Mouse (Mus musculus) midbrain, embryonic 16.5 days (tissue): Measurements from ENCODE around the gene Hcn3. TPM values are rescaled to one million over a fixed set of nuclear protein-coding genes. Genes with fewer than 3 reads are reported as not detected.

ENCODE experiments used
- ATAC-seq: fragments of 200-750 bp; cut with Nextera tagmentation; 2 replicates; pipeline ENCODE4 v1.8.0; 2017; ENCODE audit warnings: moderate TSS enrichment
- H3K27ac ChIP-seq: fragments of 300-500 bp; sonication (generic); 2 replicates; pipeline ENCODE4 v1.5.1; 2014; ENCODE audit warnings: mild to moderate bottlenecking, low read length, mixed read lengths
- H3K27me3 ChIP-seq: fragments of 300-500 bp; sonication (generic); 2 replicates; pipeline ENCODE4 v1.6.1; 2014; ENCODE audit warnings: low read depth, low read length, mixed read lengths; ENCODE audit not compliant: control insufficient read depth, insufficient read depth
- H3K36me3 ChIP-seq: fragments of 300-500 bp; sonication (generic); 2 replicates; pipeline ENCODE4 v1.6.1; 2014; ENCODE audit warnings: mild to moderate bottlenecking, low read length, moderate library complexity, mixed read lengths; ENCODE audit not compliant: control insufficient read depth, insufficient read depth
- H3K4me1 ChIP-seq: fragments of 300-500 bp; sonication (generic); 2 replicates; pipeline ENCODE4 v1.6.1; 2014; ENCODE audit warnings: mild to moderate bottlenecking, low read length, mixed read lengths; ENCODE audit not compliant: control insufficient read depth, insufficient read depth
- H3K4me2 ChIP-seq: fragments of 300-500 bp; sonication (generic); 2 replicates; pipeline ENCODE4 v1.6.1; 2014; ENCODE audit warnings: mild to moderate bottlenecking, low read length, mixed read lengths
- H3K4me3 ChIP-seq: fragments of 300-500 bp; sonication (generic); 2 replicates; pipeline ENCODE4 v1.5.1; 2014; ENCODE audit warnings: low read depth, mild to moderate bottlenecking, low read length, moderate library complexity, mixed read lengths
- H3K9ac ChIP-seq: fragments of 300-500 bp; sonication (generic); 2 replicates; pipeline ENCODE4 v1.6.1; 2014; ENCODE audit warnings: low read depth, low read length, mixed read lengths
- H3K9me3 ChIP-seq: fragments of 300-500 bp; sonication (generic); replicated peaks from 2 replicates; pipeline ENCODE4 v1.6.1; 2014; ENCODE audit warnings: mild to moderate bottlenecking, low read length, mixed read lengths; ENCODE audit not compliant: control insufficient read depth, poor library complexity, severe bottlenecking
- WGBS: fragments of 180-500 bp; shearing (Covaris S2); extraction: QIAGEN DNeasy Blood & Tissue Kit; methylation state at CpG from one replicate; pipeline ENCODE4 v1.1.7; 2014; 5-methylcytosine and 5-hydroxymethylcytosine counted together
- polyA plus RNA-seq: library from polyadenylated mRNA; unstranded; fragments of >200 nt; fragmentation: Nextera tagmentation; extraction: Ambion mirVana; gene quantifications from 2 replicates; pipeline ENCODE4 v1.2.1, GENCODE M21; 2015

The Hcn3 gene
- 59.1 and 65.9 TPM in 2 replicates for polyA plus RNA-seq

DNA sequence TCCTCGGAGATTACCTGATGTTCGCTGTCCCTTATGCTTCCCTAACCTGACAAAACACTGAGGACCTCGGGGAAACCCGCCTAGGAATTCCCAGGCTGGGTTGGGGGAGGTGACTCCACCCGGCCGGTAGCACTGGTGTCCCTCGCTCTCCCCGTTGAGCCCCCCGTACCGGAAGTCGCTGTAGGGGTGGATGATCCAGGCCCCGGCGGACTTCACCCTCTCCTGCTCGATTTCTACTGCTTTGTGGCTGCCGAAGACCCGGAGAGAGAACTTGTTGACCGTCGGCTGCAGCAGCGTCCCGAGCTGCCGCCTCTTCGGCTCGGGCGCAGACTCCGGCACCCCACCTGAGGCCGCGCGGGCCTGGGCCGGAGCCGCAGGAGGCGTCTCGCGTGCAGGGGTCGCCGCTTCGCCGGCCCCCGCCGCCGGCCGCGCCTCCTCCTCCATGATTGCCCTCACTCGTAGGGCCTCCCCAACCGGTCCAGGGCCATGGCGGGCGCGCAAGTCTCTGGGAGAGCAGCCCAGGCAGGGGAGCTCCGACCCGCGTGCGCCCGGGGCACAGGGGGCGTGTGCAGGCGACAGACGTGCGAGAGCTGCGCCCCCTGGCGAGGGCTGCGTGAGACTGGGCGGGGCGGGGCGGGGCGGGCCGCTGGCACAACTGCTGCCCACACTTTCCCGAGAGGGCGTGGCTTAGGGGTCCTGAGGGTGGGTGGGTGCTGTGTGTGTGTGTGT lies at the start of gene Hcn3:
Gene Hcn3 (minus strand): TSS at position 581 of the 729 bp plus-strand sequence.
- no peaks in the 10 kb centered on the region for H3K27me3 ChIP-seq
- H3K4me1 ChIP-seq = peaks cover 22% of the 10 kb centered on the region
- peak; percentile 83 for ATAC-seq
- H3K4me2 ChIP-seq = peak within 1 kb of the TSS; percentile 80
- peak within 1 kb of the TSS; percentile 87 for H3K9ac ChIP-seq
- H3K36me3 ChIP-seq = no peaks in the 10 kb centered on the region
- H3K27ac ChIP-seq = peak within 1 kb of the TSS; percentile 76
- no peaks in the 10 kb centered on the region for H3K9me3 ChIP-seq
- under 1% methylated on average over 64 of the region's 66 CpGs for WGBS
- H3K4me3 ChIP-seq = peak within 1 kb of the TSS; percentile 92

DNA sequence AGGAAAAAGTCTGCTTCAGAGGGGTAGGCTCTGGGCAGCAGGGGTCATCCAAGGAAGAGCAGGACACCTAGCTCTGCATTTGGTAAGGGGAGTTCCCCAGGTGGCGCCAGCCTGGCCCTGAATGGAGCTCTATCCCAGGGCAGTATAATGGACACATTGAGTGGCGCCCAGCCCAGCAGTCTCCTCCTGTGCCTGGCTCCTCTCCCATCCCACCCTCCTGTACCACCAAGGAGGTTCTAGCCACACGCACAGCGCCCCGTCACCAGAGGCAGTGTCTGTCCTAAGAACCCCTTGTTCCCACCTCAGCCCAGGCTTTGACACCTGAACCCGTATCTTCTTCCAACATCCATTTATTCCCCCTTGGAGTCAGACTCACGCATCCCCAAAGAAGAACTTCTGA lies 49.7 kb upstream of the Hcn3 start:
- Histone ChIP-seq H3K9ac (no peak overlapping the region), H3K4me2 (no peak overlapping the region), H3K36me3 (peaks cover 35% of the 10 kb centered on the region), H3K27me3 (no peaks in the 10 kb centered on the region), H3K9me3 (no peaks in the 10 kb centered on the region), H3K27ac (no peak overlapping the region), H3K4me3 (no peak overlapping the region), H3K4me1 (peaks cover 8% of the 10 kb centered on the region)
- 89% methylated on average over 7 of the region's 7 CpGs for WGBS
- ATAC-seq = no peak

DNA sequence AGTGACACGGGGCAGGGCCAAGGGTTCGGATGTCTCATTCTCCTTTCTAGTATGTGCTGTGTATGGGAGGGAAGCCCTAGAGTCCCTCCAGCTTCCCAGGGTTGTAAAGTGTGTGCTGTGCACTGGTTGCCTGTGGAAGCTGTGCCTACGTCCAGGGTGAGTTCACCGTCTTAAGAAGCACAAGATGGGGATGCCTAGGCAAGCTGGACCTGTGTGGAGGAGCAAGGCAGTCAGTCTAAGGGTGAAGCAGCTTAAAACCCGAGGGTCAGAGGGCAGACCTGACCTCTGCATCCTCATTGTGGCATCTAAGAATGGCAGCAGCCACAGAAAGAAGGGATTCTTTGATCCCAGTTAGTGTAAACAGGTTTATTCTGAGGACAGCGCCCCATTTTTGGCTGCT lies 48.7 kb upstream of the Hcn3 start:
- 87% methylated on average over 6 of the region's 6 CpGs for WGBS
- H3K9me3 ChIP-seq = no peaks in the 10 kb centered on the region
- H3K4me1 ChIP-seq = peaks cover 7% of the 10 kb centered on the region
- H3K4me2 ChIP-seq = no peak overlapping the region
- no peaks in the 10 kb centered on the region for H3K27me3 ChIP-seq
- no peak overlapping the region for H3K27ac ChIP-seq
- no peak overlapping the region for H3K9ac ChIP-seq
- no peak for ATAC-seq
- no peak overlapping the region for H3K4me3 ChIP-seq
- H3K36me3 ChIP-seq = peaks cover 39% of the 10 kb centered on the region

DNA sequence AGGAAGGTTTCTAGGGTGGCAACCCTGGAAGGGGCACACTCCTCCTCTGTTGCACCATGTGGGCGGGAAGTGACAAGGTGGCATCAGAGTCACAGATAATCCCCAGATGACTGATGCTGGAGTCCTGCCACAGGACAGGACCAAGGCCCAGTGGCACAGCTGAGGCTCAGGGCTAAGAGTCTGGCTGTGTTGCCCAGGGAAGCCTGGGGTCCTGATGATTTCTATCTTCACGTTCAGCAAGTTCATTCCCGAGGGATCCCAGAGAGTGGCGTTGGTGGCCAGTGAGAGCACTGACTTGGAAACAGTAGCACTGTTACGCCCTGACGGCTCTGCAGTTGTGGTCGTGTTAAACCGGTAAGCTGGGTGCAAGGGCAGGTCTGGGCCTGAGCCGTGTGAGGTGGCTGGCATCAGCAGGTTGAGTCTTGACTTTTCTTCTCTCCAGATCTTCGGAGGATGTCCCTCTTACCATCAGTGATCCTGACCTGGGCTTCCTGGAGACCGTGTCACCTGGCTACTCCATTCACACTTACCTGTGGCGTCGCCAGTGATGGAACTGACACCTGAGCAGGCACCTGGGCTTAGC lies 48.2 kb upstream of the Hcn3 start:
- H3K27me3 ChIP-seq = no peaks in the 10 kb centered on the region
- H3K4me2 ChIP-seq = no peak overlapping the region
- 93% methylated on average over 13 of the region's 13 CpGs for WGBS
- H3K9ac ChIP-seq = no peak overlapping the region
- no peak overlapping the region for H3K27ac ChIP-seq
- no peak overlapping the region for H3K4me3 ChIP-seq
- no peaks in the 10 kb centered on the region for H3K9me3 ChIP-seq
- no peak for ATAC-seq
- peaks cover 10% of the 10 kb centered on the region for H3K4me1 ChIP-seq
- H3K36me3 ChIP-seq = peaks cover 39% of the 10 kb centered on the region

DNA sequence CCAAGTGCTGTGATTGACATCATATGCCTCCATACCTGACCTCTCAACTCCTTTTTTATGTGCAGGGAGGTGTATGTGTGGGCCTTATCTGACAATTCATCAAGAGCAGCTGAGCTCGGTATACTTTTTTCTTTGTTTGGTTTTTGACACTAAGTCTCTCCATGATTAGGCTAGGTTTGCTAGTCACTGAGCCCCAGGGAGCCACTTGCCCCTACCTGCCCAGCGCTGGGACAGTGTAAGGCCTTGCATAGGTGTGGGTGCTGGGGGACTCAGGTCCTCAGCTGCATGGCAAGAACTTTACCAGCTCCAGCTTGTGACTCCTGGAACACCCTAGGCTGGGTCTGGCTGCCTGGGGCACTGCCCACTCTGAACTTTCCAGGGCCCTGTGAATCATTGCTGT lies 46.7 kb upstream of the Hcn3 start:
- Histone ChIP-seq H3K4me2 (no peak overlapping the region), H3K36me3 (peaks cover 39% of the 10 kb centered on the region)

DNA sequence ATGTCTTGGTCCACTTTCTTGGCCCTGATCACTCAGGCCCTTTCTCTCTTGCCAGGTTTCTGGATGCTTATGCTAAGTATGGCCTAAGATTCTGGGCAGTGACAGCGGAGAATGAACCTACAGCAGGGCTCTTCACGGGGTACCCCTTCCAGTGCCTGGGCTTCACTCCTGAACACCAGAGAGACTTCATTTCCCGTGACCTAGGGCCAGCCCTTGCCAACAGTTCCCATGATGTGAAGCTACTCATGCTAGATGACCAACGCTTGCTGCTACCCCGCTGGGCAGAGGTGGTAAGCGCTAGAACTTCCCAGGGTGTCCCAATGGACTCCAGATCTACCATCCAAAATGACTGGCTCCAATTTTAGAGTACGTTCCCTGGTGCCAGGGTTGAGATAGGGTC lies 46.1 kb upstream of the Hcn3 start:
- H3K9ac ChIP-seq = no peak overlapping the region
- H3K9me3 ChIP-seq = no peaks in the 10 kb centered on the region
- H3K27me3 ChIP-seq = no peaks in the 10 kb centered on the region
- peaks cover 5% of the 10 kb centered on the region for H3K4me1 ChIP-seq
- H3K4me3 ChIP-seq = no peak overlapping the region
- no peak for ATAC-seq
- no peak overlapping the region for H3K27ac ChIP-seq
- WGBS = 92% methylated on average over 7 of the region's 7 CpGs
- no peak overlapping the region for H3K4me2 ChIP-seq
- peaks cover 39% of the 10 kb centered on the region for H3K36me3 ChIP-seq

More for the DNA sequence above, 46.7 kb upstream of the Hcn3 start:
- Histone ChIP-seq H3K4me3 (no peak overlapping the region), H3K9ac (no peak overlapping the region), H3K27me3 (no peaks in the 10 kb centered on the region), H3K27ac (no peak overlapping the region), H3K4me1 (peaks cover 5% of the 10 kb centered on the region), H3K9me3 (no peaks in the 10 kb centered on the region)
- 93% methylated on average over 2 of the region's 2 CpGs for WGBS
- ATAC-seq = no peak

DNA sequence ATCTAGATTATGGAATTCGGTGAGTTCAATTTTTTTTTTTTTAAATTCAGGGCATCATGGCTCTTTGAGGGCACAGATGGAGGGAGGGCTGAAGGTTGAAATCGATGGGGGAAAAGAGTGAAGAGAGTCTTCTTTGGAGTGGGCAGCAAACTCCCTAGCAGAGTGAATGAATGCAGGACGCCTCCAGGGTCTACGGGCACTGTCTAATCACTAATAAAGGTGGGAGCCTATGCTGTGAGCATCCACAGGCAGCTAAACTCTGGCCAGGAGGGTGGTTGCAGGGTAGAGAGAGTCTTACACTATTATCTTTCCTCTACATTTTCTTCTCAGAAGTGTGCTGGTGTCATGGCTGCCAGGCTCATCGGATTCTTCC lies 43.1 kb upstream of the Hcn3 start:
- no peaks in the 10 kb centered on the region for H3K9me3 ChIP-seq
- peak overlapping the region; percentile 67 for H3K27ac ChIP-seq
- peak overlapping the region; percentile 87 for H3K4me2 ChIP-seq
- H3K9ac ChIP-seq = peak overlapping the region; percentile 73
- peaks cover 25% of the 10 kb centered on the region for H3K36me3 ChIP-seq
- peak; percentile 55; the same call in 1 of the 2 replicates for ATAC-seq
- peaks cover 5% of the 10 kb centered on the region for H3K4me1 ChIP-seq
- WGBS = 42% methylated on average over 5 of the region's 5 CpGs
- peak overlapping the region; percentile 64 for H3K4me3 ChIP-seq
- H3K27me3 ChIP-seq = no peaks in the 10 kb centered on the region

DNA sequence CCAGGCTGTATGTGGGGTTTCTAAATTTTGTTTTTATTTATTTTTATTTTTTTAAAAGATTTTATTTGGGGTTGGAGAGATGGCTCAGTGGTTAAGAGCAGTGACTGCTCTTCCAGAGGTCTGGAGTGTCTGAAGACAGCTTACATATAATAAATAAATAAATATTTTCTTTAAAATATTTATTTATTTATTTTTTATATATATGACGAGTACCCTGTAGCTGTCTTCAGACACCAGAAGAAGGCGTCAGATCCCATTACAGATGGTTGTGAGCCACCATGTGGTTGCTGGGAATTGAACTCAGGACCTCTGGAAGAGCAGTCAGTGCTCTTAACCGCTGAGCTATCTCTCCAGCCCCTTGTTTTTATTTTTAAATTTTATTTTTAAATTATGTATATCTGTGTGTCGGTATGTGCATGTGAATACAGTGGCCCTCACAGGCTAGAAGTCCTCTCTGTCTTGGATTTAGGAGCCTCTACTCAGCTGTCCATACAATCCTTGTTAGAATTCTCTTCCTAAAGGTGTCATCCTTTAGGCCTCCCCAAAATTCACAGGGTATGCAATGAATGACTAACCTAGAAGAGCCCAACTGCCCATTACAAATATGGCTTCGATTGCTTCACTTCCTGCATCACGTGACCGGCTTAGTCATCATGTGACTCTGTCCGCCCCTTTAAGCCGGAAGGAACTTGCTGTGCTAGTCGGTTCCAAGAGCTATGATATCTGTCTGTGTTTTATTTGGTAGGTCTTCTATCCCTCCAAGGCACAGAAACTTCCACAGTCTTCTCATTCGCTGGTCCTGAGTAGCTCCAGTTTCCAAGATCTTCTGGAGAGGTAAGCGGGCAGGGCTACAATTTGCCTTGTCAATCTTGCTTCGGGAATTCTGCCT lies 42.5 kb upstream of the Hcn3 start, which contains the start of gene Gba:
Gene Gba (plus strand): TSS at position 676 of the 889 bp plus-strand sequence.
- ATAC-seq = peak; percentile 83
- H3K9ac ChIP-seq = peak within 1 kb of the TSS; percentile 73
- H3K4me3 ChIP-seq = peak within 1 kb of the TSS; percentile 64
- H3K4me2 ChIP-seq = peak within 1 kb of the TSS; percentile 87
- H3K4me1 ChIP-seq = peaks cover 5% of the 10 kb centered on the region
- peak within 1 kb of the TSS; percentile 73 for H3K27ac ChIP-seq
- 26% methylated on average over 13 of the region's 13 CpGs for WGBS
- H3K9me3 ChIP-seq = no peaks in the 10 kb centered on the region
- no peaks in the 10 kb centered on the region for H3K27me3 ChIP-seq
- peaks cover 19% of the 10 kb centered on the region for H3K36me3 ChIP-seq
